Mouse (Mus musculus) embryonic facial prominence, embryonic 12.5 days (tissue): ENCODE measurements around the gene Khnyn. TPM values are rescaled to one million over a fixed set of nuclear protein-coding genes. Genes with fewer than 3 reads are reported as not detected.
A peak's percentile ranks its signal among the peaks of the same experiment; 100 is the strongest.

Experiments
- ATAC-seq: fragments of 200-750 bp; cut with Nextera tagmentation; 2 replicates; pipeline ENCODE4 v1.8.0; 2017; ENCODE audit not compliant: insufficient number of reproducible peaks, insufficient read depth, low FRiP score, low TSS enrichment
- H3K27ac ChIP-seq: fragments of 300-500 bp; sonication (generic); 2 replicates; pipeline ENCODE4 v1.5.1; 2016; ENCODE audit warnings: mild to moderate bottlenecking
- H3K27me3 ChIP-seq: fragments of 300-500 bp; sonication (generic); 2 replicates; pipeline ENCODE4 v1.6.1; 2016; ENCODE audit warnings: mild to moderate bottlenecking, moderate library complexity
- H3K36me3 ChIP-seq: fragments of 300-500 bp; sonication (generic); 2 replicates; pipeline ENCODE4 v1.6.1; 2016; ENCODE audit warnings: mild to moderate bottlenecking
- H3K4me1 ChIP-seq: fragments of 300-500 bp; sonication (generic); 2 replicates; pipeline ENCODE4 v1.6.1; 2016
- H3K4me2 ChIP-seq: fragments of 300-500 bp; sonication (generic); replicated peaks from 2 replicates; pipeline ENCODE4 v1.6.1; 2016; ENCODE audit warnings: mild to moderate bottlenecking, moderate library complexity
- H3K4me3 ChIP-seq: fragments of 300-500 bp; sonication (generic); 2 replicates; pipeline ENCODE4 v1.5.1; 2016; ENCODE audit warnings: mild to moderate bottlenecking
- H3K9ac ChIP-seq: fragments of 300-500 bp; sonication (generic); 2 replicates; pipeline ENCODE4 v1.6.1; 2016; ENCODE audit warnings: mild to moderate bottlenecking, moderate library complexity
- H3K9me3 ChIP-seq: fragments of 300-500 bp; sonication (generic); 2 replicates; pipeline ENCODE4 v1.6.1; 2016; ENCODE audit warnings: mild to moderate bottlenecking, moderate library complexity
- WGBS: fragments of 180-500 bp; shearing (Covaris S2); methylation state at CpG from one replicate; pipeline ENCODE4 v1.1.7; 2016; 5-methylcytosine and 5-hydroxymethylcytosine counted together
- polyA plus RNA-seq: library from polyadenylated mRNA; unstranded; fragments of >200 nt; fragmentation: Nextera tagmentation; extraction: Ambion mirVana; gene quantifications from 2 replicates; pipeline ENCODE4 v1.2.1, GENCODE M21; 2016

Gene Khnyn
- 31.6 and 31.8 TPM in 2 replicates for polyA plus RNA-seq

DNA sequence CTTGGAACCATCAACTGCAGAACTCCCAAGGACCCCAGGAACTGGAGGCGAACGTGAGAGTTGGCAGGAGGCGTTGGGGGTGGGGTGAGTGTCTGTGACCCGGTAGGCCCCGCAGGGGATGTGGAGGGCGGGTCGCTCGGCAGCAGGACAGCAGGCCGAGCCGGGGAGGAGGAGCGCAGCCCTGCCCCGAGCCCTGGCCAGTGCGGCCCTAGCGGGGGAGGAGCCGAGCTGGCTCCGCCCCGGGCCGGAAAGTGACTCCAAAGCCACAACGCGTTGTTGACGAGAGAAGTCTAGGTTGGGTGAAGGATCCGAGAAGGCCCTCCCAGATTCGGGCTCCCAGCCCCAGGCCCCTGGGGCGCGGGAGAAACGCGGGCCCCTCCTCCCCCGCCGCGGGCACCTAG, at the start of gene Khnyn:
TSS of gene Khnyn (plus strand) at position 235 of the 401 bp plus-strand sequence.
- peaks cover 25% of the 10 kb centered on the region for H3K4me1 ChIP-seq
- H3K36me3 ChIP-seq, result peaks cover 34% of the 10 kb centered on the region
- H3K9ac ChIP-seq, result peak within 1 kb of the TSS; percentile 83
- ATAC-seq, result peak; percentile 91
- H3K9me3 ChIP-seq, result no peaks in the 10 kb centered on the region
- peak within 1 kb of the TSS; percentile 81 for H3K4me3 ChIP-seq
- peak within 1 kb of the TSS; percentile 84 for H3K4me2 ChIP-seq
- no peaks in the 10 kb centered on the region for H3K27me3 ChIP-seq
- WGBS, result under 1% methylated on average over 24 of the region's 30 CpGs
- peak within 1 kb of the TSS; percentile 93 for H3K27ac ChIP-seq

DNA sequence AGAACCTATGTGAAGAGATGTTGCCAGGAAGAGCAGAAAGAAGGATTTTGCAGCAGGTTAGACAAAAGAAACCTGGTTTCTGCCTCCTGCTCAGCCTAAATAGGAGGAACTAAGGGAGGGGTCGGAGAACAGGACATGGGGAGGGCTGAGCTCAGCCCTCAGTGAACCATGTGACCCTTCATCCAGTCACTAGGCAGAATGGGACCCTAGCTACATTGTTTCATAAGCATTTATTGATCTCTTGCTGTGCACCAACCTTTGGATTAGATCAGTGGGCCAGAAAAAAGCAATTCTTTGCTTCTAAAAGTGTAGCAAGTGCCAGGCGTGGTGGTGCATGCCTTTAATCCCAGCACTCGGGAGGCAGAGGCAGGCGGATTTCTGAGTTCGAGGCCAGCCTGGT, 46.4 kb upstream of the Khnyn start:
- Histone ChIP-seq H3K9me3 (no peaks in the 10 kb centered on the region), H3K4me3 (no peak overlapping the region), H3K4me1 (peaks cover 21% of the 10 kb centered on the region), H3K9ac (no peak overlapping the region), H3K36me3 (0 out of 2 replicates have a peak, but pooled peaks cover 8% of the 10 kb centered on the region), H3K4me2 (no peak overlapping the region), H3K27me3 (no peaks in the 10 kb centered on the region), H3K27ac (no peak overlapping the region)
- WGBS, result 88% methylated on average over 5 of the region's 5 CpGs
- no peak for ATAC-seq

DNA sequence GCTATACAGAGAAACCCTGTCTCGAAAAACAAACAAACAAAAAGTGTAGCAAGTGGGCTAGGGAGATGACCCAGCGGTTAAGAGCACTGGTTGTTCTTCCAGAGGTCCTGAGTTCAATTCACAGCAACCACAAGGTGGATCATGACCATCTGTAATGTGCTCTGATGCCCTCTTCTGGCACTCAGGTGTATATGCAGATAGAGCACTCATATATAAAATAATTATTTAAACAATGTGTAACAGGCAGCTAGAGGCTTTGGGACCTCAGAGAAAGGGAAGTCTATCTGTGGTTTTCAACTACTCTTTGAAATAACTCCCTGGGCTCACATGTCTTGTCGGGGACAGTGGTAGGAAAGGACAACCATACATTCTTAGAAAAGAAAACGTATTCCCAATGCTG, 46.0 kb upstream of the Khnyn start:
- Histone ChIP-seq H3K9me3 (no peaks in the 10 kb centered on the region), H3K4me3 (no peak overlapping the region), H3K4me1 (peaks cover 21% of the 10 kb centered on the region), H3K27ac (no peak overlapping the region), H3K27me3 (no peaks in the 10 kb centered on the region), H3K36me3 (0 out of 2 replicates have a peak, but pooled peaks cover 3% of the 10 kb centered on the region), H3K9ac (no peak overlapping the region), H3K4me2 (no peak overlapping the region)
- ATAC-seq, result no peak
- WGBS, result 88% methylated on average over 4 of the region's 4 CpGs

DNA sequence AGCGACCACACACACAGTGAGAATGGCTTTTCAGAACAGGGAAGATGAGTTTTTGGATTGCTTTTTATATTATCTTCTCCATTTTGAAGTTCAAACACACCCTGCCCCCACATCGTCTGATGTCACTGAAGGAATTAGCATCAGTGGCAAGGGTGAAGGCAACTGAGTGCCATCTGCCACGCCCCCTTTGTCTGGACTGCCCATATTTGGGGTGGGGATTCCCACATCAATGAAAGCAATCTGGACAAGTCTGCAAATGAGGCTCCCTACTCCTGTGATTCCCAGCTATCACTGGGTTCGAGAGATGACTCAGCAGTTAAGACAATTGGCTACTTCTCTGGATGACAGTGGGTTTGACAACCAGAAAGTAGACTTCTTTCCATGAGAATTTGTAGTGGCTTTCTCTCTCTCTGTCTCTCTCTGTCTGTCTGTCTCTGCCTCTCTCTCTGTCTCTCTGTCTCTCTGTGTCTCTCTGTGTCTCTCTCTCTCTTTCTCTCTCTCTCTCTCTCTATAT, 43.8 kb upstream of the Khnyn start:
- peaks cover 5% of the 10 kb centered on the region for H3K4me1 ChIP-seq
- no peaks in the 10 kb centered on the region for H3K27me3 ChIP-seq
- no peak for ATAC-seq
- no peak overlapping the region for H3K27ac ChIP-seq
- H3K4me2 ChIP-seq, result no peak overlapping the region
- no peaks in the 10 kb centered on the region for H3K9me3 ChIP-seq
- H3K9ac ChIP-seq, result no peak overlapping the region
- H3K4me3 ChIP-seq, result no peak overlapping the region
- WGBS, result 78% methylated on average over 4 of the region's 4 CpGs
- no peaks in the 10 kb centered on the region for H3K36me3 ChIP-seq

DNA sequence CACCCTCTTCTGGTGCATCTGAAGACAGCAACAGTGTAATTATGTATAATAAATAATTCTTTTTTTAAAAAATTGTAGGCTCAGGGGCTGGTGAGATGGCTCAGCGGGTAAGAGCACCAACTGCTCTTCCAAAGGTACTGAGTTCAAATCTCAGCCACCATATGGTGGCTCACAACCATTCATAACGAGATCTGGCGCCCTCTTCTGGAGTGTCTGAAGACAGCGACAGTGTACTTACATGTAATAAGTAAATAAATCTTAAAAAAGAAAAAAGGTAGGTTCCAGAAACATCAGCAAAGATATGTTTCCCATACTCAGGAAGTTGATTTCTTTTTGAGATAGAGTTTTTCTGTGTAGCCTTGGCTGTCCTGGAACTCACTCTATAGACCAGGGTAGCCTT, 42.0 kb upstream of the Khnyn start:
- ATAC-seq, result no peak
- WGBS, result 82% methylated on average over 4 of the region's 4 CpGs
- Histone ChIP-seq H3K36me3 (no peaks in the 10 kb centered on the region), H3K9me3 (no peaks in the 10 kb centered on the region), H3K4me3 (no peak overlapping the region), H3K27ac (no peak overlapping the region), H3K27me3 (no peaks in the 10 kb centered on the region), H3K4me2 (no peak overlapping the region), H3K9ac (no peak overlapping the region), H3K4me1 (no peaks in the 10 kb centered on the region)

DNA sequence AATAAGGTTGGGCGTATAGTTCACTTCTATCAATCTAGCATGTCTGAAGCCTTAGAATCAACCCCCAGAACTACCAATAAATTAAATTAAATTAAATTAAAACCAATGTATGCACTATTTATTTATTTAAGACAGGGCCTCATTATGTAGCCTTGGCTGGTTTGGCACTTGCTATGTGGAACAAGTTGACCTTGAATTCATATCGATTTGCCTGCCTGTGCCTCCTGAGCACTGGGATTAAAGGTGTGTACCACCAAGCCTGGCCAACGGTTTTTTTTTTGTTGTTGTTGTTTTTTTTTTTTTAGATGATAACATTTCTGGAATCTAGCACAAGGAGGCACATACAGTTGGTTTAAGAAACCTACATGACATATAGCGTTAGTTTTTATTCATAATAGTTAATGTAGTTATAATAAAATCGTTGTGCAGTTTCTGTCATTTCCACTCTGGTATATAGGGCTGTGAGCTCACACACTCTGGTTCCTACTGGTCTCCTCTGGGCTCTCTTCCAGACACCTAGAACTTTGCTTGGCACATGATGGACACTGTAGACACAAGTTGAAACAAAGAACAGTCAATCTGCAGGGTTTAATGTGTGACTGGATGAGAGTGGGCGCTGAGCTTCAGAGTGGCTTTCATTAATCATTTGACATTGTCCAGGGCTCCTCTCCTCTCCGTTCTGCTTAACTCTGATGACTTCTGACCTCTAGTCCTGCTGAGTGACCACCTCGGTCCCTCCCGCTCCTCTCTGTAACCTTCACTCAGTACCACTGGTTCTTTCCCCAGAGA, 39.0 kb upstream of the Khnyn start:
- H3K4me3 ChIP-seq, result no peak overlapping the region
- no peaks in the 10 kb centered on the region for H3K36me3 ChIP-seq
- H3K9ac ChIP-seq, result no peak overlapping the region
- no peak for ATAC-seq
- H3K4me2 ChIP-seq, result no peak overlapping the region
- no peak overlapping the region for H3K27ac ChIP-seq
- H3K4me1 ChIP-seq, result 0 out of 2 replicates have a peak, but pooled peaks cover 5% of the 10 kb centered on the region
- no peaks in the 10 kb centered on the region for H3K9me3 ChIP-seq
- no peaks in the 10 kb centered on the region for H3K27me3 ChIP-seq
- WGBS, result 77% methylated on average over 9 of the region's 9 CpGs

DNA sequence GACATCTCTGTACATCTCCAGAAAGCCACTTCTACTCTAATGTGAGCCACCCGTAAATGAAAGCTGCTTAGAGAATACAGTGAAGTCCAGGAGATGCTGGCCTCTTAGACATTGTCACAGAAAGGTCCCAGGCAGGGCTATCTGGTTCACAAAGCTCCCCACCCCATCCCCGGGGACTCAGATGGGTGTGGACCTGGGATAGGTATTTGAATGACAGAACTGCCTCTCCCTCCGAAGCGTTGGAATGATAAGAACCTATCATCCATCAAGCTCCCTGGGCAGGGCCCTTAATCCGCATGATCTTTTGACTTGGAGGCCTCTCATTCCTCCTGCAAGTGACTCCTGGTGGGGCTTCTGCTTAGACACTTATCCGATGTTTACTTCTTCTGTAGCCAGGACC, 33.9 kb upstream of the Khnyn start:
- peaks cover 28% of the 10 kb centered on the region for H3K4me1 ChIP-seq
- no peak overlapping the region for H3K4me2 ChIP-seq
- H3K27me3 ChIP-seq, result no peaks in the 10 kb centered on the region
- no peak overlapping the region for H3K4me3 ChIP-seq
- 70% methylated on average over 6 of the region's 6 CpGs for WGBS
- no peak for ATAC-seq
- H3K9me3 ChIP-seq, result no peaks in the 10 kb centered on the region
- no peaks in the 10 kb centered on the region for H3K36me3 ChIP-seq
- H3K9ac ChIP-seq, result no peak overlapping the region
- no peak overlapping the region for H3K27ac ChIP-seq

DNA sequence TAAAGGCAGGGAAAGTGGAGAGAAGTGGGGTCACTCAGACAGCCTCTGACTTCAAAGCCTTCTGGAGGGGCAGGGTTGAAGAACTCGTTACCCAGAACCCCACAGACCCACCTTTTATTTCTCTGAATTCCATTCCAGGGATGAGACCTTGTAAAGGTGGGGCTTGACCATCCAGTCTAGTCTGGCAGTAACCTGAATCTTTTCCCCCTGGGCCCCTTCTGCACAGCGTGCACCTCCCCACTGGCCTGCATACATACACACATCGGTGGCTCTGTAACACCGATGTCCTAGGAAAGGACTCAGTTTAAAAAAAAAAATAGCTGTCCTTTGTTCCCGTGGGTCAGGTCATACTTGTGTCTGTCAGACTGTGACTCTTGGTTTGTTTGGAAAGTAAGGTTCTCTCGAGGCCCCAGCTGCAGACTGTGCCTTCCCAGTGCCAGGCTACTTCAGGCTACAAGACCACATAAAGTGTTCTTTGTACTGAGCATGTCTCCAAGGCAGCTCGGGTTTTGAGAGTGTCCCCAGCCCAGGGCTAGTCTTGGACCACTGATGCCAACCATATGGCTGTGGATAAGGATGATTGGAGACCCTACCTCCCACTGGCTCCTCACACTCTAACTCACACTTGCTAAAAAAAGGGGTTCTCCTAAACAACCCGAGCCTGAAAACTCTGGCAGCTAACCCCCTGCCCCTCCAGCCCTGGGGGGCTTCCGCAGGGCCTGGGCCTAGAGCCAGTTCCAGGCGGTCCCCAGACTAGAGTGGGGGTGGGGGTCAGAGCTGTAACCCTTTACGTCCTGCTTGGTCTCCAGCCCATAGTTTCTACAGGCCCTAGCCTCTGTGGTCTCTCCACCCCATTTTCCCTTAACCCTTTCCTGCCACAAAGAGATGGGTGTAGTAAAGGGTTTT, 31.8 kb upstream of the Khnyn start:
- Histone ChIP-seq H3K4me2 (peak overlapping the region; percentile 82), H3K4me3 (peak overlapping the region; percentile 74), H3K36me3 (peaks cover 6% of the 10 kb centered on the region; the same call in 1 of the 2 replicates), H3K9ac (peak overlapping the region; percentile 84), H3K27ac (peak overlapping the region; percentile 98), H3K27me3 (no peaks in the 10 kb centered on the region), H3K9me3 (no peaks in the 10 kb centered on the region), H3K4me1 (peaks cover 47% of the 10 kb centered on the region)
- ATAC-seq, result peak; percentile 83
- WGBS, result 2% methylated on average over 11 of the region's 11 CpGs

DNA sequence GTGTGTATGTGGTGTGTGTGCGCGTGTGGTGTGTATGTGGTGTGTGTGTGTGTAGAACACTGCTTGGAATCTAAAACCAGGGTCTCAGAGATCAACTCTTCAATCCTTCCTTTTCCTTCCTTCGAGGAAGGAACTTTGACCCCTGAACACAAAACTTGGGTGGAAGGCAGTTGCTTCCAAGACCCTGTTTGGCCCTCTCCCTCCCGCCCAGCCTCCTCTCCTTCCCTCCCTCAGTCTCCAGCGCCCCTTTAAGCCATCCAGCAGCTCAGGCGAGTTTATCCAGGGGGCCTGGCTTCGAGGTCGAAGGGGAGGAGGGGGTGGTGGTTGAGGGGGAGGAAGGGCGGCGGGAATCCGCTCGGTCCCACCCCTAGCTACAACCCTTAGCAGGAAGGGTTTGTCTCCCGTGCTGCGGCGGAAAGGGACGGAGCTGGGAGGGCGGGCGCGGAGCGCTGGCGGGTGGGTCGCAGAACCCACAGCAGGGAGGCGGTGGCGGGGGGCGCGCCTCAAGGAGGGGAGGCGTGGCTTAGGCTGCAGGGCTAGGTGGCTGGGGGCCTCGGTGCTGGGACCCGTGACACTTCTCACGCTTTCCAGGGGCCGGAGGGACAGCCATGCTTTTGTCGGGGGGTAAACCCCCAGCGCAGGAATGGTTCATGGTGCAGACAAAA, 31.0 kb upstream of the Khnyn start, which contains the start of gene Nynrin:
TSS of gene Nynrin (plus strand) at position 390 of the 665 bp plus-strand sequence.
- peaks cover 53% of the 10 kb centered on the region for H3K4me1 ChIP-seq
- WGBS, result 1% methylated on average over 32 of the region's 33 CpGs

DNA sequence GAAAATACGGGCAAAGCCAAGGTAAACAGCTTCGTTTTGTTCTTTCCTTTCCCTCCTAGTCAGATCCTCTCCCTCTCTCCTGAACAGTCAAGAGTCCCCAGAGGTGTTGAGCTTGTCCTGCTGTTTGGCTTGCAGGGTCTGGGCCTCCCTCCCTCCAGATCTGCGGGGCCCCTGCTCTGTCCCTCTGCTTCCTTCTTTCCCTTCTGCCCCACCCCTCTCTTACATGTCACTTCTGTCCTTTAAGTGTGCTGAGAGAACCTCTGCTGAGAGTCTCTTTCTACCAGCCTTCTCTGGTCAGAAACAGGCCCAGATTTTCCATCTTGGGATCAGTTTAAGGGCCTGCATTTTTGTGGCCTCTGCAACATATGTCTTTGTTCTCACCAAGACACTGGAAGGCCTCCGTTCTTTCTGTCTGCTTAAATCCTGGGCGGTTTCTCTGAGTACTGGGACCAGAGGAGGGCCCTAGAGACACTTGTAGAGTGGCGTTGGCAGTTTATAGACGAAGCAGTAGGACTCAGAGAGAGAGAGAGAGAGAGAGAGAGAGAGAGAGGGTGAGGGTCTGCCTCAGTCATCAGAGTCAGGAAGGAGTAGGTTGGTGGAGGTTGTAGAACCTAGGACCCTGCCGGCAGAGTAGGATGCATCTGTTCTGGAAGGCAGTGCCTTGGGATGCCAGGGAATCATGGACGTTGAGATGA, 30.2 kb upstream of the Khnyn start:
- Histone ChIP-seq H3K4me2 (peak overlapping the region; percentile 82), H3K4me1 (peaks cover 60% of the 10 kb centered on the region), H3K9me3 (no peaks in the 10 kb centered on the region), H3K9ac (peak overlapping the region; percentile 84), H3K4me3 (peak overlapping the region; percentile 74), H3K27ac (peak overlapping the region; percentile 98), H3K27me3 (no peaks in the 10 kb centered on the region), H3K36me3 (peaks cover 8% of the 10 kb centered on the region; the same call in 1 of the 2 replicates)
- ATAC-seq, result peak; percentile 7; the same call in 1 of the 2 replicates
- WGBS, result under 1% methylated on average over 9 of the region's 9 CpGs

More for the DNA sequence above, 31.0 kb upstream of the Khnyn start, which contains the start of gene Nynrin:
- no peaks in the 10 kb centered on the region for H3K27me3 ChIP-seq
- ATAC-seq, result peak; percentile 87
- H3K9me3 ChIP-seq, result no peaks in the 10 kb centered on the region
- H3K36me3 ChIP-seq, result peaks cover 8% of the 10 kb centered on the region; the same call in 1 of the 2 replicates
- peak within 1 kb of the TSS; percentile 98 for H3K27ac ChIP-seq
- peak within 1 kb of the TSS; percentile 74 for H3K4me3 ChIP-seq
- peak within 1 kb of the TSS; percentile 84 for H3K9ac ChIP-seq
- H3K4me2 ChIP-seq, result peak within 1 kb of the TSS; percentile 82
